In genomic region chr11:88103214-88103941, GRCm38 (mm10) we compare ENCODE assay signal across 29 mouse cellular contexts. TPM values are rescaled to one million over a fixed set of nuclear protein-coding genes. Genes with fewer than 3 reads are reported as not detected.
DNase-seq lines count a peak whose midpoint lies in the region; ATAC-seq lines count a peak whose summit lies in the region.
"Had no signal": no experiment of that assay in that cellular context is flagged by ENCODE, and none has a peak within 500 bp of the region (broad histone marks: within the 10 kb centered on the region; RNA-seq: fewer than 3 reads in every experiment).

No protein-coding gene starts in this region.

- H3K4me3 ChIP-seq in midbrain, embryonic 11.5 days (ENCODE audit: low read depth, low read length): no peak overlapping the region
- H3K4me3 ChIP-seq in kidney, embryonic 16.5 days (ENCODE audit: low read length): no peak overlapping the region
- H3K4me3 ChIP-seq: embryonic facial prominence, embryonic 13.5 days; erythroblast, embryonic 14.5 days; forebrain, embryonic 12.5 days; hindbrain, embryonic 10.5 days; left cerebral cortex, adult 2 months; limb, embryonic 15.5 days; liver, embryonic 15.5 days; midbrain, embryonic 15.5 days; neural tube, embryonic 12.5 days had no signal

- no peak overlapping the region for H3K9ac ChIP-seq in midbrain, embryonic 11.5 days (ENCODE audit: low read length)
- no peak overlapping the region for H3K9ac ChIP-seq in kidney, embryonic 16.5 days (replicated peaks; ENCODE audit: low read length)
- H3K9ac ChIP-seq: embryonic facial prominence, embryonic 13.5 days; forebrain, embryonic 12.5 days; limb, embryonic 15.5 days; liver, embryonic 15.5 days; midbrain, embryonic 15.5 days; neural tube, embryonic 12.5 days had no signal

- H3K9me3 ChIP-seq in midbrain, embryonic 11.5 days (ENCODE audit: control insufficient read depth, low read length): no peaks in the 10 kb centered on the region
- no peaks in the 10 kb centered on the region for H3K9me3 ChIP-seq in kidney, embryonic 16.5 days (ENCODE audit: low read length)
- H3K9me3 ChIP-seq: embryonic facial prominence, embryonic 13.5 days; forebrain, embryonic 12.5 days; hindbrain, embryonic 10.5 days; limb, embryonic 15.5 days; liver, embryonic 15.5 days; midbrain, embryonic 15.5 days; neural tube, embryonic 12.5 days had no signal

- H3K4me2 ChIP-seq in midbrain, embryonic 11.5 days: no peak overlapping the region
- H3K4me2 ChIP-seq in kidney, embryonic 16.5 days (replicated peaks; ENCODE audit: low read depth, low read length): no peak overlapping the region
- H3K4me2 ChIP-seq: embryonic facial prominence, embryonic 13.5 days; forebrain, embryonic 12.5 days; limb, embryonic 15.5 days; liver, embryonic 15.5 days; midbrain, embryonic 15.5 days; neural tube, embryonic 12.5 days had no signal

- H3K27ac ChIP-seq in midbrain, embryonic 11.5 days (ENCODE audit: low read depth, low read length): no peak overlapping the region
- no peak overlapping the region for H3K27ac ChIP-seq in kidney, embryonic 16.5 days (ENCODE audit: low read length)
- H3K27ac ChIP-seq: embryonic facial prominence, embryonic 13.5 days; forebrain, embryonic 12.5 days; hindbrain, postnatal 0 days; left cerebral cortex, adult 2 months; limb, embryonic 15.5 days; liver, embryonic 15.5 days; midbrain, embryonic 15.5 days; neural tube, embryonic 12.5 days had no signal

- peak; percentile 47 for DNase-seq in CD4-positive, CD25-positive, alpha-beta regulatory T cell, adult 2 months (ENCODE audit: low read depth, low spot score)
- peak; percentile 94 for DNase-seq in 416B (ENCODE audit: low read depth)
- peak; percentile 20 for DNase-seq in ZHBTc4 (ENCODE audit: low read depth, low spot score)
- DNase-seq in lung, postnatal 10 days: peak; percentile 77
- no peak for DNase-seq in midbrain, embryonic 11.5 days (ENCODE audit: low spot score, missing footprints)
- no peak for DNase-seq in left cerebral cortex, adult 8-10 months (ENCODE audit: low spot score in 2 of 2)
- DNase-seq: cerebellum, adult 2 months; cerebellum, postnatal 25 days; embryo, embryonic 11 days; gastrocnemius, postnatal 25 days; heart, adult 18-20 months; kidney, postnatal 10 days; left cerebral cortex, postnatal 4 days; retina, postnatal 1 day; right cerebral cortex, postnatal 4 days; thymus, postnatal 14 days had no signal

- 92% methylated on average over 19 of the region's 19 CpGs for WGBS in midbrain, embryonic 11.5 days
- WGBS in kidney, embryonic 16.5 days: 85% methylated on average over 19 of the region's 19 CpGs

- no peaks in the 10 kb centered on the region for H3K36me3 ChIP-seq in midbrain, embryonic 11.5 days (ENCODE audit: control insufficient read depth, insufficient read depth, low read length)
- no peaks in the 10 kb centered on the region for H3K36me3 ChIP-seq in kidney, embryonic 16.5 days (ENCODE audit: insufficient read depth, low read length)
- H3K36me3 ChIP-seq: forebrain, embryonic 12.5 days; limb, embryonic 15.5 days; liver, embryonic 15.5 days; midbrain, embryonic 15.5 days; neural tube, embryonic 12.5 days had no signal

- H3K27me3 ChIP-seq in midbrain, embryonic 11.5 days (ENCODE audit: control insufficient read depth, insufficient read depth, low read length): no peaks in the 10 kb centered on the region
- no peaks in the 10 kb centered on the region for H3K27me3 ChIP-seq in kidney, embryonic 16.5 days (ENCODE audit: insufficient read depth, low read length)
- H3K27me3 ChIP-seq: embryonic facial prominence, embryonic 13.5 days; forebrain, embryonic 12.5 days; limb, embryonic 15.5 days; midbrain, embryonic 15.5 days; neural tube, embryonic 12.5 days had no signal

- peaks cover 24% of the 10 kb centered on the region for H3K4me1 ChIP-seq in midbrain, embryonic 11.5 days (ENCODE audit: control insufficient read depth, insufficient read depth, low read length)
- peaks cover 31% of the 10 kb centered on the region for H3K4me1 ChIP-seq in kidney, embryonic 16.5 days (ENCODE audit: insufficient read depth, low read length)

- no peak for ATAC-seq in CD4-positive, CD25-positive, alpha-beta regulatory T cell, adult 4 months
- no peak for ATAC-seq in midbrain, embryonic 11.5 days (ENCODE audit: low FRiP score)
- no peak for ATAC-seq in kidney, embryonic 16.5 days (ENCODE audit: low FRiP score, low TSS enrichment)
- ATAC-seq: hindbrain, postnatal 0 days; intestine, postnatal 0 days; midbrain, embryonic 15.5 days had no signal

RNA-seq across cellular contexts. Expression of gene Cuedc1, which starts 5.5 kb away (rescaled TPM):
- polyA plus RNA-seq in CD4-positive, CD25-positive, alpha-beta regulatory T cell, adult 4 months (2017; shearing (Covaris generic)): 1 to 10 TPM; 4.1 to 9.9 TPM
- 16.5 and 17.0 TPM in 2 replicates for polyA plus RNA-seq in midbrain, embryonic 11.5 days (2014; fragmentation: Nextera tagmentation; extraction: Ambion mirVana)
- 10 to 100 TPM; 28.0 to 31.8 (median 30.9) TPM for total RNA-seq in left cerebral cortex, adult 8-10 months (2022)
- 14.6 and 14.7 TPM in 2 replicates for polyA plus RNA-seq in kidney, embryonic 16.5 days (2015; fragmentation: Nextera tagmentation; extraction: Ambion mirVana)

RNA-seq across cellular contexts. Expression of gene Vezf1, which starts 35.3 kb away (rescaled TPM):
- polyA plus RNA-seq in CD4-positive, CD25-positive, alpha-beta regulatory T cell, adult 4 months (2017; shearing (Covaris generic)): 10 to 100 TPM; 23.6 to 25.6 TPM
- 82.5 and 83.6 TPM in 2 replicates for polyA plus RNA-seq in midbrain, embryonic 11.5 days (2014; fragmentation: Nextera tagmentation; extraction: Ambion mirVana)
- 10 to 100 TPM; 27.9 to 30.8 (median 29.3) TPM for total RNA-seq in left cerebral cortex, adult 8-10 months (2022)
- 40.2 and 44.3 TPM in 2 replicates for polyA plus RNA-seq in kidney, embryonic 16.5 days (2015; fragmentation: Nextera tagmentation; extraction: Ambion mirVana)

RNA-seq across cellular contexts. Expression of gene Srsf1, which starts 56.2 kb away (rescaled TPM):
- polyA plus RNA-seq in CD4-positive, CD25-positive, alpha-beta regulatory T cell, adult 4 months (2017; shearing (Covaris generic)): 10 to 100 TPM; 23.5 to 47.7 TPM
- polyA plus RNA-seq in midbrain, embryonic 11.5 days (2014; fragmentation: Nextera tagmentation; extraction: Ambion mirVana): 533 and 541 TPM in 2 replicates
- 100 to 1,000 TPM; 189 to 208 (median 191) TPM for total RNA-seq in left cerebral cortex, adult 8-10 months (2022)
- polyA plus RNA-seq in kidney, embryonic 16.5 days (2015; fragmentation: Nextera tagmentation; extraction: Ambion mirVana): 283 and 306 TPM in 2 replicates

Comparison
In these comparisons a context has a peak if more than half of its experiments do, and no peak if none do; other contexts are left out.
1. DNase-seq: peak in CD4-positive, CD25-positive, alpha-beta regulatory T cell, adult 2 months (single experiment), 416B (single experiment), ZHBTc4 (single experiment) and lung, postnatal 10 days (single experiment); none in midbrain, embryonic 11.5 days (single experiment) and left cerebral cortex, adult 8-10 months (0 of 2).